Mouse (Mus musculus) hindbrain, embryonic 11.5 days (tissue): ENCODE results near the gene Plppr2. TPM values are rescaled to one million over a fixed set of nuclear protein-coding genes. Genes with fewer than 3 reads are reported as not detected.

Experiments
- ATAC-seq: fragments of 200-750 bp; cut with Nextera tagmentation; 2 replicates; pipeline ENCODE4 v1.8.0; 2017; ENCODE audit warnings: mild to moderate bottlenecking, moderate TSS enrichment, moderate library complexity; ENCODE audit not compliant: low FRiP score
- DNase-seq: peaks from one replicate; pipeline ENCODE4 v3.0.0-alpha.2; 2015; ENCODE audit warnings: low spot score
- H3K27ac ChIP-seq: fragments of 300-500 bp; sonication (generic); 2 replicates; pipeline ENCODE4 v1.5.1; 2014; ENCODE audit warnings: mild to moderate bottlenecking, low read depth, low read length
- H3K27me3 ChIP-seq: fragments of 300-500 bp; sonication (generic); 2 replicates; pipeline ENCODE4 v1.6.1; 2014; ENCODE audit warnings: mild to moderate bottlenecking, low read length, moderate library complexity, mixed read lengths; ENCODE audit not compliant: control insufficient read depth, insufficient read depth
- H3K36me3 ChIP-seq: fragments of 300-500 bp; sonication (generic); 2 replicates; pipeline ENCODE4 v1.6.1; 2014; ENCODE audit warnings: mild to moderate bottlenecking, low read length, moderate library complexity, mixed read lengths; ENCODE audit not compliant: control insufficient read depth, insufficient read depth
- H3K4me1 ChIP-seq: fragments of 300-500 bp; sonication (generic); replicated peaks from 2 replicates; pipeline ENCODE4 v1.6.1; 2014; ENCODE audit warnings: low read length, mixed read lengths; ENCODE audit not compliant: control insufficient read depth, insufficient read depth
- H3K4me2 ChIP-seq: fragments of 300-500 bp; sonication (generic); replicated peaks from 2 replicates; pipeline ENCODE4 v1.6.1; 2014; ENCODE audit warnings: mild to moderate bottlenecking, low read depth, low read length
- H3K4me3 ChIP-seq: fragments of 300-500 bp; sonication (generic); 2 replicates; pipeline ENCODE4 v1.5.1; 2014; ENCODE audit warnings: low read depth, low read length
- H3K9ac ChIP-seq: fragments of 300-500 bp; sonication (generic); 2 replicates; pipeline ENCODE4 v1.6.1; 2014; ENCODE audit warnings: low read depth, low read length
- H3K9me3 ChIP-seq: fragments of 300-500 bp; sonication (generic); 2 replicates; pipeline ENCODE4 v1.6.1; 2016; ENCODE audit warnings: low read length; ENCODE audit not compliant: control insufficient read depth
- WGBS: fragments of 180-500 bp; shearing (Covaris S2); extraction: QIAGEN DNeasy Blood & Tissue Kit; methylation state at CpG from one replicate; pipeline ENCODE4 v1.1.7; 2014; 5-methylcytosine and 5-hydroxymethylcytosine counted together
- polyA plus RNA-seq: library from polyadenylated mRNA; unstranded; fragments of >200 nt; fragmentation: Nextera tagmentation; extraction: Ambion mirVana; gene quantifications from 2 replicates; pipeline ENCODE4 v1.2.1, GENCODE M21; 2014

Plppr2 gene
- polyA plus RNA-seq, 1 experiment from 2014 or later, result 22.3 TPM

GRCm38 (mm10) chr9:21918035-21918592 lies 18.7 kb upstream of the Plppr2 start, which contains the start of gene Rab3d:
TSS of gene Rab3d (minus strand) at chr9:21918192.
- WGBS, result under 1% methylated on average over 36 of the region's 36 CpGs
- Histone ChIP-seq H3K27me3 (peaks cover 5% of the 10 kb centered on the region; the same call in 1 of the 2 replicates), H3K4me3 (peak within 1 kb of the TSS; percentile 52), H3K27ac (0 out of 2 replicates have a peak within 1 kb of the TSS, but pooled peaks have one; percentile 53), H3K36me3 (no peaks in the 10 kb centered on the region), H3K4me1 (peaks cover 2% of the 10 kb centered on the region; the same call in 1 of the 2 replicates), H3K4me2 (peak within 1 kb of the TSS; percentile 96), H3K9me3 (no peaks in the 10 kb centered on the region), H3K9ac (peak within 1 kb of the TSS; percentile 69)
- DNase-seq (peak; percentile 99), ATAC-seq (peak; percentile 96)

DNA sequence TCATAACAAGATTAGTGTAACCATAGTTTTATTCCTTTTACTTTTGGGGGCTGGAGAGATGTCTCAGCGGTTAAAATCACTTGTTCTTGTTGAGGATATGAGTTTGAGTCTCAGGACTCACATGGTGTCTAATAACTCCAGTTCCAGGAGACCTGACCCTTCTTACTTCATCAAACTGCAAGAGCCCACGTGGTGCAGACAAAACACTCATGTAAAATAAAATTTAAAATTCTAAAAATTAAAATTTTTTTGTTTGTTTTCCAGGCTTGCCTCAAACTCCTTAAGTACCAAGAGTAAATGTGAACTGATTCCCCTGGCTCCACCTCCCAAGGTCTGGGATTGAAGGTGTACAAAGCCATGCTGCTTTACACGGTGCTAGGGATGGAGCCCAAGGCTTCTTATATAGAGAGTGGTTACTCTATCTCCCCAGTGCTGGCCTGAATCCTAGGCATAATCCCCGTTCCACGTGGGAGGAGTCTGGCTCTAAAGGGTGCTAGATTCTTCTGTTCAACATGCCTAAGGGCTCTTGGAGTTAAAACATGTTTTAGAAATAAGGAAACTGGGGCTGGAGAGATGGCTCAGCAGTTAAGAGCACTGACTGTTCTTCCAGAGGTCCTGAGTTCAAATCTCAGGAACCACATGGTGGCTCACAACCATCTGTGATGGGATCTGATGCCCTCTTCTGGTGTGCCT lies 18.0 kb upstream of the Plppr2 start:
- Histone ChIP-seq H3K27me3 (peaks cover 5% of the 10 kb centered on the region; the same call in 1 of the 2 replicates), H3K9ac (no peak overlapping the region), H3K4me3 (no peak overlapping the region), H3K27ac (no peak overlapping the region), H3K9me3 (no peaks in the 10 kb centered on the region), H3K4me2 (peak overlapping the region; percentile 96; the same call in 1 of the 2 replicates), H3K36me3 (no peaks in the 10 kb centered on the region), H3K4me1 (peaks cover 2% of the 10 kb centered on the region; the same call in 1 of the 2 replicates)
- ATAC-seq, result no peak
- no peak for DNase-seq
- WGBS, result 31% methylated on average over 5 of the region's 5 CpGs

DNA sequence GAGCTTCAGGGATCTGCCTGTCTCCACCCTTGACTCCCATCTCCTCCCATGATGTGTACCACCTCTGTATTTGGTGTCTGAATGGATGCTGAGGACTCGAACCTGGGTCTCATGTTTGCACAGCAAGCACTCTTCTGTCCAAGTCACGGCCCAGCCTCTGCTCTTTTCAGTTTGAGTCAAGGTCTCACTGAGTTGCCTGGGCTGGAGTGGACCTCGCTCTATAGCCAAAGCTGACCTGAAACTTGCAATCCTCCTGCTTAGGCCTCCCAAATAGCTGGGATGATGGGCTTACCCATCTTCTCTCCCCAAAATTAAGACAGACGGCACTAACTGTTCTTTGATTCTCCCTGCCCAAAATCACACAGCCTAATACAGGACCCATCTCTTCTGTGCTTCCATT lies 13.8 kb upstream of the Plppr2 start:
- ATAC-seq, result no peak
- no peaks in the 10 kb centered on the region for H3K36me3 ChIP-seq
- peaks cover 4% of the 10 kb centered on the region for H3K4me1 ChIP-seq
- H3K9ac ChIP-seq, result no peak overlapping the region
- 89% methylated on average over 4 of the region's 4 CpGs for WGBS
- no peaks in the 10 kb centered on the region for H3K27me3 ChIP-seq
- no peak for DNase-seq
- H3K27ac ChIP-seq, result no peak overlapping the region
- no peaks in the 10 kb centered on the region for H3K9me3 ChIP-seq
- no peak overlapping the region for H3K4me2 ChIP-seq
- H3K4me3 ChIP-seq, result no peak overlapping the region

DNA sequence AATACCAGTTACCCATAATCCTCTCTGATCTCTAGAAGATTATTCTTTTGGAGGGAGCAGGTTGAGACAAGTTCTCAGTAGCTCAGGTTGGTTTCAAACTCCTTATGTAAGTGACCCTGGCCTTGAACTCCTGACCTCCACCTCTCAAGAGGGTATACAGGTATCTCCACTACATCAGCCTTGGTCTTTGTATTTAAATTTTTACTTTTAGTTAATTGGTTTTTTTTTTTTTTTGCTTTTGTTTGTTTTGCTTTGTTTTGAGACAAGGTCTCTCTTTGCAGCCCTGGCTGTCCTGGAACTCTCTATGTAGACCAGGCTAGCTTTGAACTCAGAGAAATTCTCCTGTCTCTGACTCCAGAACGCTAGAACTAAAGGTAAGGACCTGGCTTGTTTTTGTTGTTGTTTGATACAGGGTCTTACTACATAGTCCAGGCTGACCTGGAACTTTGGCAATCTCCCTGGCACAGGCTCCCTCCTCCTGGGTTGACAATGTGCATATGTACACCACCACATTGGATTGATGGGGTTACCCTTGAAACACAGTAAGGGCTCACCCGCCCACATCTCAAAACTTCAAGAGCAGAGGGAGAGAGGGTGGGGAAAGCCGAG lies 13.2 kb upstream of the Plppr2 start:
- no peak overlapping the region for H3K27ac ChIP-seq
- no peak overlapping the region for H3K4me2 ChIP-seq
- peaks cover 4% of the 10 kb centered on the region; the same call in 1 of the 2 replicates for H3K4me1 ChIP-seq
- 76% methylated on average over 3 of the region's 3 CpGs for whole genome bisulfite sequencing
- H3K27me3 ChIP-seq, result no peaks in the 10 kb centered on the region
- DNase-seq, result no peak
- H3K9me3 ChIP-seq, result no peaks in the 10 kb centered on the region
- no peaks in the 10 kb centered on the region for H3K36me3 ChIP-seq
- H3K4me3 ChIP-seq, result no peak overlapping the region
- no peak overlapping the region for H3K9ac ChIP-seq
- no peak for ATAC-seq

- Histone ChIP-seq H3K36me3 (no peaks in the 10 kb centered on the region), H3K9ac (no peak overlapping the region), H3K27ac (no peak overlapping the region), H3K4me3 (no peak overlapping the region), H3K9me3 (no peaks in the 10 kb centered on the region), H3K27me3 (no peaks in the 10 kb centered on the region), H3K4me2 (no peak overlapping the region), H3K4me1 (peaks cover 4% of the 10 kb centered on the region; the same call in 1 of the 2 replicates)
- ATAC-seq (no peak), DNase-seq (no peak)
- 83% methylated on average over 6 of the region's 6 CpGs for WGBS
Measured at GRCm38 (mm10) chr9:21924099-21924493, 12.7 kb upstream of the Plppr2 start.

GRCm38 (mm10) chr9:21925034-21925433 lies 11.8 kb upstream of the Plppr2 start:
- no peak for ATAC-seq
- 87% methylated on average over 3 of the region's 3 CpGs for WGBS

GRCm38 (mm10) chr9:21925506-21925905 lies 11.3 kb upstream of the Plppr2 start:
- no peak overlapping the region for H3K4me3 ChIP-seq
- no peaks in the 10 kb centered on the region for H3K27me3 ChIP-seq
- no peak overlapping the region for H3K4me2 ChIP-seq
- no peak overlapping the region for H3K9ac ChIP-seq
- ATAC-seq (no peak), DNase-seq (no peak)
- H3K4me1 ChIP-seq, result peaks cover 4% of the 10 kb centered on the region; the same call in 1 of the 2 replicates
- H3K27ac ChIP-seq, result no peak overlapping the region
- H3K36me3 ChIP-seq, result no peaks in the 10 kb centered on the region
- H3K9me3 ChIP-seq, result no peaks in the 10 kb centered on the region
- 88% methylated on average over 1 of the region's 1 CpGs for WGBS

More at GRCm38 (mm10) chr9:21925034-21925433, 11.8 kb upstream of the Plppr2 start:
- no peak overlapping the region for H3K4me2 ChIP-seq
- no peaks in the 10 kb centered on the region for H3K36me3 ChIP-seq
- H3K4me1 ChIP-seq, result peaks cover 4% of the 10 kb centered on the region; the same call in 1 of the 2 replicates
- no peak for DNase-seq
- H3K9me3 ChIP-seq, result no peaks in the 10 kb centered on the region
- H3K4me3 ChIP-seq, result no peak overlapping the region
- no peak overlapping the region for H3K9ac ChIP-seq
- H3K27ac ChIP-seq, result no peak overlapping the region
- H3K27me3 ChIP-seq, result no peaks in the 10 kb centered on the region

GRCm38 (mm10) chr9:21926155-21926554 lies 10.7 kb upstream of the Plppr2 start:
- no peak overlapping the region for H3K4me3 ChIP-seq
- no peak overlapping the region for H3K9ac ChIP-seq
- DNase-seq (no peak), ATAC-seq (no peak)
- H3K27me3 ChIP-seq, result no peaks in the 10 kb centered on the region
- WGBS, result 86% methylated on average over 6 of the region's 6 CpGs
- peak overlapping the region; percentile 71; the same call in 1 of the 2 replicates for H3K4me2 ChIP-seq
- no peaks in the 10 kb centered on the region for H3K9me3 ChIP-seq
- H3K27ac ChIP-seq, result no peak overlapping the region
- peaks cover 4% of the 10 kb centered on the region; the same call in 1 of the 2 replicates for H3K4me1 ChIP-seq
- no peaks in the 10 kb centered on the region for H3K36me3 ChIP-seq
